Mouse (Mus musculus) ES-E14 (cell line): ENCODE measurements at regions not wholly inside any gene's neighbourhood (a gene's known extent, or its start where the extent isn't known, plus 50 kb on each side); places are given as distances from the start of the nearest gene placed in this dataset.

Experiments
- DNase-seq: peaks from one replicate; pipeline ENCODE4 v3.0.0-alpha.2; 2013; ENCODE audit warnings: low read depth, low spot score
- H3K27ac ChIP-seq: 2 replicates; pipeline ENCODE4 v1.5.1; 2012; ENCODE audit warnings: low read depth, mild to moderate bottlenecking, low read length, moderate library complexity, mixed read lengths; ENCODE audit not compliant: poor library complexity, insufficient read depth, severe bottlenecking
- H3K36me3 ChIP-seq: 2 replicates; pipeline ENCODE4 v1.6.1; 2012; ENCODE audit warnings: mild to moderate bottlenecking, low read length, moderate library complexity, mixed read lengths; ENCODE audit not compliant: control insufficient read depth, poor library complexity, insufficient read depth, severe bottlenecking
- H3K4me1 ChIP-seq, 2 experiments: fragments of 150-350 bp in 1 of 2; sonication (generic) in 1 of 2; 2 replicates each; pipeline ENCODE4 v1.6.1; 2012; ENCODE audit warnings: low read length in 2 of 2, mild to moderate bottlenecking in 1 of 2, mixed read lengths in 1 of 2; ENCODE audit not compliant: control insufficient read depth in 2 of 2, insufficient read depth in 2 of 2, poor library complexity in 1 of 2
- H3K4me3 ChIP-seq, 2 experiments: fragments of 150-350 bp in 1 of 2; sonication (generic) in 1 of 2; 2 replicates each; pipeline ENCODE4 v1.5.1; 2012; ENCODE audit warnings: low read length in 2 of 2, low read depth in 1 of 2, mild to moderate bottlenecking in 1 of 2, mixed read lengths in 1 of 2; ENCODE audit not compliant: insufficient read depth in 1 of 2, poor library complexity in 1 of 2, severe bottlenecking in 1 of 2
- H3K9ac ChIP-seq: 2 replicates; pipeline ENCODE4 v1.6.1; 2012; ENCODE audit warnings: low read depth, mild to moderate bottlenecking, low read length, mixed read lengths; ENCODE audit not compliant: poor library complexity, insufficient read depth, severe bottlenecking
- H3K9me3 ChIP-seq: fragments of 150-350 bp; sonication (generic); 2 replicates; pipeline ENCODE4 v1.6.1; 2012; ENCODE audit warnings: low read depth, mild to moderate bottlenecking, low read length; ENCODE audit not compliant: control insufficient read depth, insufficient read depth
- CHD2 ChIP-seq: IDR thresholded peaks from 2 replicates; pipeline ENCODE4 v1.6.1; 2014; ENCODE audit warnings: mild to moderate bottlenecking, low read depth, low read length, inconsistent platforms
- HCFC1 ChIP-seq: IDR thresholded peaks from 2 replicates; pipeline ENCODE4 v1.6.1; 2012; ENCODE audit warnings: low read length, inconsistent platforms, borderline replicate concordance; ENCODE audit not compliant: insufficient read depth
- MAFK ChIP-seq: IDR thresholded peaks from 2 replicates; pipeline ENCODE4 v1.6.1; 2014; ENCODE audit warnings: mild to moderate bottlenecking, low read depth, low read length, inconsistent platforms; ENCODE audit not compliant: insufficient read depth
- ZC3H11A ChIP-seq: IDR thresholded peaks from 2 replicates; pipeline ENCODE4 v1.6.1; 2012; ENCODE audit warnings: low read depth, mild to moderate bottlenecking, inconsistent platforms, low read length, borderline replicate concordance
- ZNF384 ChIP-seq: IDR thresholded peaks from 2 replicates; pipeline ENCODE4 v1.6.1; 2012; ENCODE audit warnings: low read depth, low read length, inconsistent platforms
- in situ Hi-C, 2 experiments: fragments of 600-800 bp; cut with MboI; formaldehyde crosslinking; loops; one replicate each; pipeline ENCODE4 v1.15.1; 2025; ENCODE audit warnings: low sequenced_read_pairs in 2 of 2, inconsistent platforms in 1 of 2; ENCODE audit not compliant: unreplicated experiment in 2 of 2

DNA sequence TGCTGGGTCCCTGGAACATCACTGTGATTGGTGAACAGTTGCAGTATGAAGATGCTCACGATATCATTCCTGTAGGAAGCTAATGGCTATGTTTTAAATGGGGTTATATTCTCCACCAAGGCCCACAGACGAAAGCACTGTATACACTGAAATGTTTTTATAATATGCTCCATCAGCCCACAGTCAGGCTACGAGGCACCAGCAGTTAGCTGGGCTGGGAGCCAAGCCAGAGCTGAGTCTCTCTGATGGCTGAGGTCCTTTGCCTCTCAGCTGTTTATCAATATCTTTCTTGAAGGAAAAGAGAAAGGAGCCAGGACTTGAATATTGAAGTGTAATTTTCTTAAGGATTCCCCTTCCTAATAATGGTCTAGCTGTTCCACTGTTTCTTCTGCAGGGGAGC is 165.1 kb upstream of the Pld5 start:
- Histone ChIP-seq H3K27ac (no peak overlapping the region), H3K36me3 (no peaks in the 10 kb centered on the region), H3K4me1 (no peaks in the 10 kb centered on the region), H3K9ac (no peak overlapping the region), H3K4me3 (no peak overlapping the region), H3K9me3 (no peaks in the 10 kb centered on the region)
- DNase-seq = no peak
- no peak for TF ChIP-seq HCFC1
- TF ChIP-seq ZNF384 = no peak
- no peak for TF ChIP-seq ZC3H11A
- in situ Hi-C loops = no loop called here

DNA sequence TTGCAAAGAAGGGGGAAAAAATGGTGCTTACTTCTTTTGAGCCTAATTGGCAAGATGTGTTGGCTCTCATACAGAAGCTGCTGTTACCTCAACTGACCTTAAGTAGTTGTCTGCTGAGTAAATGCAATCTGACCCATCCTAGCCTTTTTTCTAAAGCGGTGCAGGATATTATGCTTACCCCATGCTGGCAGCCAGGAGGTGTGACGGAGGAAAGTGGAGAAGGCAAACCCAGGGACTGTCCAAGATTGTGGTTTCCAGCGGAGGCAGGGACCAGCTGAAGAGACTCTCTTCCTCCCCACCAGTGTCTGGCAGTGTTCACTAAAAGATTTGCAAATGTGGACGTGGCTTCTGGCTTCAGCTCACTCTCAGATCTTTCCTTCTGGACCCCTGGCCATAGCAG is 152.7 kb upstream of the Pld5 start:
- in situ Hi-C loops = no loop called here
- Histone ChIP-seq H3K4me3 (no peak overlapping the region), H3K27ac (no peak overlapping the region), H3K9ac (no peak overlapping the region), H3K36me3 (no peaks in the 10 kb centered on the region), H3K4me1 (no peaks in the 10 kb centered on the region), H3K9me3 (no peaks in the 10 kb centered on the region)
- no peak for DNase-seq
- no peak for TF ChIP-seq MAFK
- TF ChIP-seq CHD2 = no peak
- TF ChIP-seq ZC3H11A = no peak

DNA sequence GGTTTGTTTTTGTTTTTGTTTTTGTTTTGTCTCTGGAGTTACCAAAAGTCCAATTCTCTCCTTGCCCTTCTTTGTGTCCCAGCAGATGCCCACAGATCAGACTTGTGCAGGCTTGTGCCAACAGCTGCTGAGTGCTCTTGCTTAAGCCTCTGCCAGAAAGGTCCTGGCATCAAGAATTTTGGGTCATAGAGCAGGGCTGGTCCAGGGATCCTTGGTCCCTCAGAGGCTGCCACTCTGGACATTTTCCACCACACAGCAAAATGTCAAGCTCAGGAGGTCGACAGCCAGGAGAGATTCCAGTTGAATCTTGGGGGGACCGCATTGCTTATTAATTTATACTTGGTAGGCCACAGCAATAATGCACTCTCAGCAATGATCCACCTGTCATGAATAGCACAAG is 151.9 kb upstream of the Pld5 start:
- H3K36me3 ChIP-seq = no peaks in the 10 kb centered on the region
- DNase-seq = no peak
- H3K9me3 ChIP-seq = no peaks in the 10 kb centered on the region
- no peak overlapping the region for H3K9ac ChIP-seq
- no peaks in the 10 kb centered on the region for H3K4me1 ChIP-seq
- in situ Hi-C loops = no loop called here
- no peak for TF ChIP-seq ZC3H11A
- TF ChIP-seq HCFC1 = no peak
- no peak for TF ChIP-seq ZNF384
- TF ChIP-seq CHD2 = no peak
- no peak for TF ChIP-seq MAFK
- no peak overlapping the region for H3K4me3 ChIP-seq
- H3K27ac ChIP-seq = no peak overlapping the region

- Histone ChIP-seq H3K9ac (no peak overlapping the region), H3K4me3 (no peak overlapping the region), H3K4me1 (no peaks in the 10 kb centered on the region), H3K9me3 (no peaks in the 10 kb centered on the region), H3K36me3 (no peaks in the 10 kb centered on the region), H3K27ac (no peak overlapping the region)
- TF ChIP-seq MAFK (no peak), ZC3H11A (no peak), HCFC1 (no peak), CHD2 (no peak), ZNF384 (no peak)
- in situ Hi-C loops = no loop called here
- no peak for DNase-seq
Measured at GRCm38 (mm10) chr1:176417251-176417650, 142.1 kb upstream of the Pld5 start.

- in situ Hi-C loops = no loop called here
- no peaks in the 10 kb centered on the region for H3K9me3 ChIP-seq
- no peak for TF ChIP-seq ZC3H11A
- no peak for TF ChIP-seq ZNF384
- TF ChIP-seq CHD2 = no peak
- no peak for TF ChIP-seq HCFC1
- TF ChIP-seq MAFK = no peak
Measured at GRCm38 (mm10) chr1:176404128-176404527, 129.0 kb upstream of the Pld5 start.

More at GRCm38 (mm10) chr1:176404128-176404527, 129.0 kb upstream of the Pld5 start:
- no peaks in the 10 kb centered on the region for H3K36me3 ChIP-seq
- H3K9ac ChIP-seq = no peak overlapping the region
- no peaks in the 10 kb centered on the region for H3K4me1 ChIP-seq
- DNase-seq = no peak
- no peak overlapping the region for H3K4me3 ChIP-seq
- H3K27ac ChIP-seq = no peak overlapping the region
